Mouse (Mus musculus): Measurements from ENCODE around the gene Fads1. TPM values are rescaled to one million over a fixed set of nuclear protein-coding genes. Genes with fewer than 3 reads are reported as not detected.
"Not testable (repeated sequence)": the region's sequence is repeated elsewhere in the genome, so short reads cannot be mapped to it uniquely, and the experiment has no call there.

The Fads1 gene
- 54.8 and 58.9 TPM in 2 replicates for polyA plus RNA-seq (2015; fragmentation: Nextera tagmentation; extraction: Ambion mirVana)

- WGBS, result under 1% methylated on average over 70 of the region's 70 CpGs
- Histone ChIP-seq H3K27me3 (replicated peaks) (no peaks in the 10 kb centered on the region), H3K27ac (replicated peaks) (peak within 1 kb of the TSS; percentile 95), H3K4me1 (peaks cover 31% of the 10 kb centered on the region), H3K9me3 (no peaks in the 10 kb centered on the region), H3K4me2 (peak within 1 kb of the TSS; percentile 92), H3K36me3 (peaks cover 30% of the 10 kb centered on the region), H3K4me3 (peak within 1 kb of the TSS; percentile 80), H3K9ac (peak within 1 kb of the TSS; percentile 91)
- peak; percentile 90 for ATAC-seq (ENCODE audit: extremely low read depth, insufficient number of reproducible peaks, low FRiP score, low TSS enrichment)
Observed at GRCm38 (mm10) chr19:10182670-10183298, at the start of gene Fads1. Gene Fads1, plus strand, starts transcription at chr19:10182888.

- no peaks in the 10 kb centered on the region for H3K36me3 ChIP-seq
- H3K4me2 ChIP-seq, result no peak overlapping the region
- H3K27ac ChIP-seq (replicated peaks), result peak overlapping the region; percentile 56; the same call in 1 of the 2 replicates
- ATAC-seq (ENCODE audit: extremely low read depth, insufficient number of reproducible peaks, low FRiP score, low TSS enrichment), result no peak
- H3K4me3 ChIP-seq, result no peak overlapping the region
- H3K9me3 ChIP-seq, result no peaks in the 10 kb centered on the region
- WGBS, result 29% methylated on average over 2 of the region's 2 CpGs
- H3K4me1 ChIP-seq, result peaks cover 10% of the 10 kb centered on the region
- H3K27me3 ChIP-seq (replicated peaks), result no peaks in the 10 kb centered on the region
- H3K9ac ChIP-seq, result peak overlapping the region; percentile 58; the same call in 1 of the 2 replicates
Observed at GRCm38 (mm10) chr19:10134692-10135091, 48.0 kb upstream of the Fads1 start.

DNA sequence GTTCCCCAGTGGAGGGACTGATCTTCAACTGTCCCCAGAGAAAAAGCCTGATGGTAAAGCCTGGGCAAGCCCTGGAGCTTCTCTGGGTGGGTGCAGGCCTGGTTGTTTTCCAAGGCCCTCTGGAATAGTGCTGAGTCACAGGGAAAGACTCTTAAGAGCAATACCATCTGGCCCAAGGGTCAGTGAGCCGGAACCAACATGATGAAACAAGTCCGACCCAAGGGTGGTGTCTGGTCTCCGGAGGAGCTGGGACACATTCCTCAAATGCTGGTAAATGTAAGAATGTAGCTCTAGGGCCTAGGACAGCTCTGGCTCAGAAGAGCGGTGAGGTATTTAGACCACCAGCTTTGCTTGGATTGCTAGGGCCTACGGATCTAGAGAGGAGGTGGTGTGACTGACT lies 45.3 kb upstream of the Fads1 start:
- H3K9ac ChIP-seq, result no peak overlapping the region
- no peaks in the 10 kb centered on the region for H3K9me3 ChIP-seq
- ATAC-seq (ENCODE audit: extremely low read depth, insufficient number of reproducible peaks, low FRiP score, low TSS enrichment), result no peak
- H3K4me2 ChIP-seq, result no peak overlapping the region
- peaks cover 10% of the 10 kb centered on the region for H3K4me1 ChIP-seq
- H3K4me3 ChIP-seq, result no peak overlapping the region
- no peaks in the 10 kb centered on the region for H3K36me3 ChIP-seq
- H3K27me3 ChIP-seq (replicated peaks), result no peaks in the 10 kb centered on the region
- no peak overlapping the region for H3K27ac ChIP-seq (replicated peaks)
- 68% methylated on average over 5 of the region's 5 CpGs for WGBS

DNA sequence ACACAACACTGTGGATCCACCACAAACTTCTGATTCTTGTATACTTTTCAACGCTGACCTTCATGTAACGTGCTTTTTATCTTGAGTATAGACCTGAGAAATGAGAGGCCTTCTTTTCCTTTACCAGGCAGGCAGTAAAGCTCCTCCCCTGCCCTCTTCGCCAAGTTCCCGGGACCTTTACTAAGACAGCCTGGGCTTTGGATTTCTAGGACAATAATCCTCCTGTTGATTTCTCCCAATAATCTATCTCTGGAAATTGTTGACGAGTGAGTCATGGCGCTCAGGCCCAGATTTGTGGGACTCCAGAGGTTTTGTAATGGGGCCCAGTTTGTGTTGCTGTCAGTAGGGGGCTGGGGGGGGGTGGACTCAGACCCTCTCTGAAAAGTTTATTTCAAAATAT lies 43.0 kb upstream of the Fads1 start:
- Histone ChIP-seq H3K4me3 (no peak overlapping the region), H3K4me1 (peaks cover 4% of the 10 kb centered on the region), H3K36me3 (no peaks in the 10 kb centered on the region), H3K9ac (no peak overlapping the region), H3K27ac (replicated peaks) (no peak overlapping the region), H3K27me3 (replicated peaks) (no peaks in the 10 kb centered on the region), H3K9me3 (no peaks in the 10 kb centered on the region), H3K4me2 (no peak overlapping the region)
- no peak for ATAC-seq (ENCODE audit: extremely low read depth, insufficient number of reproducible peaks, low FRiP score, low TSS enrichment)
- WGBS, result 70% methylated on average over 6 of the region's 6 CpGs

DNA sequence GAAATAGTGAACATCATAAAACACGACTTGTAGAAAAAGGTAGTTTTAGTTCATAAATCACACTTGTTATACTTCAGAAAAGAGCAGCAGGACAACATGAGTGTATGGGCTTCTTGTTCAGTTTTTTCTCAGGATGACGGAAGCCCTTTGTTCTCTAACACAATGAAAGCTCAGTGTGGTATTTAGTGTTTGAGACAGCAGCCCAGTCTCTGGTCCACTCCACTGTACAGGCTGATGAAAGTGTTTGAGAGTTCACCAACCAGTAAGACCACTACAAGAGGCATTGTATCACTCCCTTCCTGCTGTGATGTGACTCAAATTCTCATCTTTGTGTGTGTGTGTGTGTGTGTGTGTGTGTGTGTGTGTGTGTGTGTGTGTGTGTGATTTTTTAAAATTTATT lies 39.0 kb upstream of the Fads1 start:
- ATAC-seq (ENCODE audit: extremely low read depth, insufficient number of reproducible peaks, low FRiP score, low TSS enrichment), result no peak
- no peak overlapping the region for H3K4me3 ChIP-seq
- H3K4me2 ChIP-seq, result no peak overlapping the region
- WGBS, result 60% methylated on average over 2 of the region's 2 CpGs
- no peaks in the 10 kb centered on the region for H3K27me3 ChIP-seq (replicated peaks)
- 0 out of 2 replicates have a peak, but pooled peaks cover 4% of the 10 kb centered on the region for H3K4me1 ChIP-seq
- H3K27ac ChIP-seq (replicated peaks), result no peak overlapping the region
- H3K9me3 ChIP-seq, result no peaks in the 10 kb centered on the region
- no peaks in the 10 kb centered on the region for H3K36me3 ChIP-seq
- no peak overlapping the region for H3K9ac ChIP-seq

DNA sequence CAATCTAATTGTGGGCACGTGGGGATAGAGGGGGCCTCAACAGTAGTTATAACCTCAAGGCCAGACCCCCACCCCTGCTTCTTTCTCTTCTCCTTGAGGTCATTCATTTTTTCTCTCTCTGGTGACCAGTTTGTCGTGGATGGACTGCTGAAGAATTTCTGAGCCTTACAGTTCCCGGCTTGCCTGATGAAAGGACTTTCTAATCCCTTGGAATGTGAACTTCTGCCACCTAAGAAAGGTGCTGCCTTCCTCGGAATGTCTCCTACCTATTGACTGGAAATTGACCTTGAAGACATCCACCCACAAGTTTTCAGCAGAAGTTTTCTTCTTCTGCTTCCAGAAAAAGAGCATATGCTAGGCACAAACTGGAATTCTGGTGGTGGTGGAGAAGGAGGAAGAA lies 38.2 kb upstream of the Fads1 start:
- no peaks in the 10 kb centered on the region for H3K9me3 ChIP-seq
- ATAC-seq (ENCODE audit: extremely low read depth, insufficient number of reproducible peaks, low FRiP score, low TSS enrichment), result no peak

GRCm38 (mm10) chr19:10148555-10148954 lies 34.1 kb upstream of the Fads1 start:
- no peak overlapping the region for H3K4me3 ChIP-seq
- no peaks in the 10 kb centered on the region for H3K9me3 ChIP-seq
- H3K4me2 ChIP-seq, result no peak overlapping the region; the same call in 1 of the 2 replicates
- H3K36me3 ChIP-seq, result no peaks in the 10 kb centered on the region
- ATAC-seq (ENCODE audit: extremely low read depth, insufficient number of reproducible peaks, low FRiP score, low TSS enrichment), result no peak
- WGBS, result 66% methylated on average over 6 of the region's 6 CpGs
- 0 out of 2 replicates have a peak, but pooled peaks cover 9% of the 10 kb centered on the region for H3K4me1 ChIP-seq
- no peaks in the 10 kb centered on the region for H3K27me3 ChIP-seq (replicated peaks)
- no peak overlapping the region for H3K9ac ChIP-seq
- H3K27ac ChIP-seq (replicated peaks), result peak overlapping the region; percentile 24; the same call in 1 of the 2 replicates

More for the DNA sequence above, 38.2 kb upstream of the Fads1 start:
- no peak overlapping the region for H3K9ac ChIP-seq
- H3K4me3 ChIP-seq, result no peak overlapping the region
- 56% methylated on average over 4 of the region's 4 CpGs for WGBS
- H3K36me3 ChIP-seq, result no peaks in the 10 kb centered on the region
- H3K4me1 ChIP-seq, result 0 out of 2 replicates have a peak, but pooled peaks cover 9% of the 10 kb centered on the region
- no peaks in the 10 kb centered on the region for H3K27me3 ChIP-seq (replicated peaks)
- H3K27ac ChIP-seq (replicated peaks), result no peak overlapping the region
- no peak overlapping the region for H3K4me2 ChIP-seq

- WGBS, result 63% methylated on average over 3 of the region's 3 CpGs
- no peak for ATAC-seq (ENCODE audit: extremely low read depth, insufficient number of reproducible peaks, low FRiP score, low TSS enrichment)
- Histone ChIP-seq H3K4me3 (no peak overlapping the region), H3K27ac (replicated peaks) (no peak overlapping the region), H3K4me2 (no peak overlapping the region), H3K27me3 (replicated peaks) (no peaks in the 10 kb centered on the region), H3K9ac (no peak overlapping the region), H3K4me1 (0 out of 2 replicates have a peak, but pooled peaks cover 9% of the 10 kb centered on the region), H3K36me3 (no peaks in the 10 kb centered on the region), H3K9me3 (no peaks in the 10 kb centered on the region)
Observed at GRCm38 (mm10) chr19:10149189-10149588, 33.5 kb upstream of the Fads1 start.

GRCm38 (mm10) chr19:10157725-10158124 lies 25.0 kb upstream of the Fads1 start:
- Histone ChIP-seq H3K4me1 (no peaks in the 10 kb centered on the region), H3K27me3 (replicated peaks) (no peaks in the 10 kb centered on the region), H3K36me3 (no peaks in the 10 kb centered on the region), H3K9ac (no peak overlapping the region), H3K4me2 (no peak overlapping the region), H3K27ac (replicated peaks) (no peak overlapping the region), H3K4me3 (no peak overlapping the region), H3K9me3 (no peaks in the 10 kb centered on the region)
- 44% methylated on average over 2 of the region's 2 CpGs for WGBS
- ATAC-seq (ENCODE audit: extremely low read depth, insufficient number of reproducible peaks, low FRiP score, low TSS enrichment), result no peak

DNA sequence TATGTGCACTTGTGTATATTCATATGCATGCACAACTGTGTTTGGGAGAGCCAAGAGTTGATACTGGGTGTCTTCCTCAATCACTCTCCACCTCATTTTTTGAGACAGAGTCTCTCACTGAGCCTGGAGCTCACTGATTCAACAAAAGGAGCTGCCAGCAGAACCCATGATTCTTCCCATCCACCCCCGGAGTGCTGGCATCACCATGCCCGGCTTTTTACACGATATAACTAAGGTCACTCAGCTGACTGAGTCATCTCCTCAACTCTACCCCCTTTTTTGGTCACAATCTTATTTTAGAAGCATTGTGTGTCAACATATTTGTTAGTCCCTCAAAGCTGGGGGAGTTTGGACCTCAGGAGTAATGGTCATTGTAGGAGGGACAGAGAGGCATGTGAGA lies 18.8 kb upstream of the Fads1 start:
- 66% methylated on average over 3 of the region's 3 CpGs for WGBS
- H3K27ac ChIP-seq (replicated peaks), result no peak overlapping the region
- no peaks in the 10 kb centered on the region for H3K27me3 ChIP-seq (replicated peaks)
- H3K36me3 ChIP-seq, result no peaks in the 10 kb centered on the region
- no peak overlapping the region for H3K9ac ChIP-seq
- H3K4me2 ChIP-seq, result no peak overlapping the region
- H3K9me3 ChIP-seq, result no peaks in the 10 kb centered on the region
- no peak overlapping the region for H3K4me3 ChIP-seq
- no peak for ATAC-seq (ENCODE audit: extremely low read depth, insufficient number of reproducible peaks, low FRiP score, low TSS enrichment)
- H3K4me1 ChIP-seq, result no peaks in the 10 kb centered on the region

GRCm38 (mm10) chr19:10165928-10166327 lies 16.8 kb upstream of the Fads1 start:
- H3K27me3 ChIP-seq (replicated peaks); H3K9ac ChIP-seq; H3K4me3 ChIP-seq; H3K27ac ChIP-seq (replicated peaks); H3K36me3 ChIP-seq; H3K4me2 ChIP-seq; ATAC-seq (ENCODE audit: extremely low read depth, insufficient number of reproducible peaks, low FRiP score, low TSS enrichment); H3K9me3 ChIP-seq; H3K4me1 ChIP-seq: not testable (repeated sequence)
- 78% methylated on average over 4 of the region's 4 CpGs for WGBS

DNA sequence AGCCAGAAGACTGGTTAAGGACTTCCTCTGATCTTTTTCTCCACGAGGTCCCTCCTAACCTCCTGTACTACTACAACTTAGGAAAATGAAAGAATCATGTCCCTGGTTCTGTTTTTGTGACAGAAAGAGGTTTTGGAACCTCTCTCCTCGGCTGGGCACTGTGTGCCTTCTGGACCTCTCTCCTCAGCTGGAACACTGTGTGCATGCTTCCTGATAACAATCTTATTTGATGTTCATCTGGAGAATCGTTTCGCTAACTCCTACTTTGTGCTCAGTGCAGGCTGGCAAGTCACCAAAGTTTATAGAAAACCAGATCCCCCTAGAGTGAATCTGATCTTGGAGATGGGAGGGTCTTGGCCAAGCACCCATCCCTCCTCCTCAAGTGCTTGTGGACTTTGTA lies 15.6 kb upstream of the Fads1 start:
- Histone ChIP-seq H3K27me3 (replicated peaks) (no peaks in the 10 kb centered on the region), H3K4me1 (no peaks in the 10 kb centered on the region), H3K36me3 (no peaks in the 10 kb centered on the region), H3K9ac (no peak overlapping the region), H3K27ac (replicated peaks) (no peak overlapping the region), H3K4me2 (no peak overlapping the region), H3K4me3 (no peak overlapping the region), H3K9me3 (no peaks in the 10 kb centered on the region)
- no peak for ATAC-seq (ENCODE audit: extremely low read depth, insufficient number of reproducible peaks, low FRiP score, low TSS enrichment)
- WGBS, result 71% methylated on average over 4 of the region's 4 CpGs

Data from heart, embryonic 13.5 days (tissue).